Mouse (Mus musculus): Measurements from ENCODE around the gene Atf2. TPM values are rescaled to one million over a fixed set of nuclear protein-coding genes. Genes with fewer than 3 reads are reported as not detected.
"Not testable (repeated sequence)": the region's sequence is repeated elsewhere in the genome, so short reads cannot be mapped to it uniquely, and the experiment has no call there.

Atf2 gene
- polyA plus RNA-seq, 1 experiment from 2014 or later: 99.8 TPM

DNA sequence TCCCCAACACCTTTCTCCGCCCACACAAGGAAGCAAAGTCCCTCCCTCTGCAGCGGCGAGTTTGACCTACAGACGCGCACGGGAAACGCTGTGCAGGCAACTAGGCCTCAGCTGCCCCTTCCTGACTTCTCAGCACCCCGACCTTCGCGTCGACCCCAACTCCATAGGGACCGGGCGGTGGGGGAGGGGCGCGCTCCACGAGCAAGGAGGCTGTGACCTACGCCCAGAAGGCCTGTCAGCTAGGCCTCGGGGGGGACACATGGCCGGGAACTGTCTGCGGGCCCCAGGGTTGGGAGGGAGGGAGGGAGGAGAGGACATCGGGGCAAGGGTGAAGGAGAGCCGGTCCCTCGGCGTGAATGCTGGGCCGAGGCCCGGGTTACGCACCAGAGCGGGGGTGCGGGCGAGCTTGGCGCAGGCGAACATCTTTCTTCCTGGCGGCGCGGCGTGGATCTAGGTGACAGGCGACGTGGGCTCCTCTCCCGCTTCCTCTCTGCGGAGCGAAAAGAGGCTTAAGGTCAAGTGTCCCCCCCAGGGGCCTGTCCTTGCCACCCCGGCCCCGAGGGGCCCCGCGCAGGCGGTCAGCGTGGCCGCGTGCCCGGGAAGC, 18.2 kb upstream of the Atf2 start:
- H3K27me3 ChIP-seq (replicated peaks): no peaks in the 10 kb centered on the region
- H3K9me3 ChIP-seq (replicated peaks): no peaks in the 10 kb centered on the region
- peak overlapping the region; percentile 89 for H3K27ac ChIP-seq (replicated peaks)
- peaks cover 27% of the 10 kb centered on the region for H3K36me3 ChIP-seq
- H3K9ac ChIP-seq (replicated peaks): peak overlapping the region; percentile 100
- ATAC-seq (ENCODE audit: low FRiP score): peak; percentile 65
- peak overlapping the region; percentile 72 for H3K4me2 ChIP-seq
- peaks cover 20% of the 10 kb centered on the region for H3K4me1 ChIP-seq
- WGBS: under 1% methylated on average over 42 of the region's 50 CpGs
- H3K4me3 ChIP-seq (replicated peaks): peak overlapping the region; percentile 98

GRCm38 (mm10) chr2:73909116-73909515, 16.7 kb upstream of the Atf2 start:
- Histone ChIP-seq H3K27me3 (replicated peaks) (no peaks in the 10 kb centered on the region), H3K4me1 (peaks cover 20% of the 10 kb centered on the region), H3K4me3 (replicated peaks) (no peak overlapping the region), H3K9ac (replicated peaks) (no peak overlapping the region), H3K27ac (replicated peaks) (no peak overlapping the region), H3K36me3 (peaks cover 33% of the 10 kb centered on the region), H3K9me3 (replicated peaks) (no peaks in the 10 kb centered on the region), H3K4me2 (no peak overlapping the region)
- ATAC-seq (ENCODE audit: low FRiP score): no peak
- 90% methylated on average over 2 of the region's 2 CpGs for WGBS

DNA sequence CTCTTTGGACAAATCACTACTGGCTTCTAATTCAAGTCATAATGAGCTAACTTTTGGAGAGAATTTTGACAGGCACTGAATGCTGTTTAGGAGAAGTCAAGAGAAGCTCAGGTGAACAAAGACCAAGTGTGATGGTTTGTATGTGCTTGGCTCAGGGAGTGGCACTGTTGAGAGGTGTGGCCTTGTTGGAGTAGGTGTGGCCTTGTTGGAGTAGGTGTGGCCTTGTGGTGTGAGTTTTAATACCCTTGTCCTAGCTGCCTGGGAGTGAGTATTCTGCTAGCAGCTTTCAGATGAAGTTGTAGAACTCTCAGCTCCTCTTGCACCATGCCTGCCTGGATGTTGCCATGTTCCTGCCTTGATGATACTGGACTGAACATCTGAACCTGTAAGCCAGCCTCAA, 12.2 kb upstream of the Atf2 start:
- not testable (repeated sequence) for ATAC-seq (ENCODE audit: low FRiP score)

DNA sequence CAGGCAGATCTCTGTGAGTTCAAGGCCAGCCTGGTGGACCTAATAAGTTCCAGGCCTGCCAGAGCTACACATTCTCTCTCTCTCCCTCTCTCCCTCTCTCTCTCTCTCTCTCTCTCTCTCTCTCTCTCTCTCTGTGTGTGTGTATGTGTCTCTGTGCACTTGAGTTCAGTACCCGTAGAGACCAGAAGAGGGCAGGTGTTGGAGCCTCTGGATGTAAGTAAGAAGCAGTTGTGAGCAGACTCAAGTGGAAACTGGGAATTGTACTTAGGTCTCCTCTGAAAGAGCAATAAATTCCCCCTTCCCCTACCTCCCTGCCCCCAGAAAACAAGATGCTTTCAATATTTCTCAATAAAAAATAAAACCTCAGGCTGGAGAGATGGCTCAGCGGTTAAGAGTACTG, 11.1 kb upstream of the Atf2 start:
- no peaks in the 10 kb centered on the region for H3K4me1 ChIP-seq
- H3K27ac ChIP-seq (replicated peaks): no peak overlapping the region
- no peak overlapping the region for H3K4me3 ChIP-seq (replicated peaks)
- no peak for ATAC-seq (ENCODE audit: low FRiP score)
- H3K9ac ChIP-seq (replicated peaks): no peak overlapping the region
- no peaks in the 10 kb centered on the region for H3K27me3 ChIP-seq (replicated peaks)
- 96% methylated on average over 2 of the region's 2 CpGs for WGBS
- H3K4me2 ChIP-seq: no peak overlapping the region
- peaks cover 29% of the 10 kb centered on the region for H3K36me3 ChIP-seq
- no peaks in the 10 kb centered on the region for H3K9me3 ChIP-seq (replicated peaks)

More for the DNA sequence above, 12.2 kb upstream of the Atf2 start:
- H3K9ac ChIP-seq (replicated peaks); H3K27ac ChIP-seq (replicated peaks); H3K27me3 ChIP-seq (replicated peaks); H3K9me3 ChIP-seq (replicated peaks); H3K4me1 ChIP-seq; H3K4me2 ChIP-seq; H3K4me3 ChIP-seq (replicated peaks): not testable (repeated sequence)
- peaks cover 35% of the 10 kb centered on the region for H3K36me3 ChIP-seq

DNA sequence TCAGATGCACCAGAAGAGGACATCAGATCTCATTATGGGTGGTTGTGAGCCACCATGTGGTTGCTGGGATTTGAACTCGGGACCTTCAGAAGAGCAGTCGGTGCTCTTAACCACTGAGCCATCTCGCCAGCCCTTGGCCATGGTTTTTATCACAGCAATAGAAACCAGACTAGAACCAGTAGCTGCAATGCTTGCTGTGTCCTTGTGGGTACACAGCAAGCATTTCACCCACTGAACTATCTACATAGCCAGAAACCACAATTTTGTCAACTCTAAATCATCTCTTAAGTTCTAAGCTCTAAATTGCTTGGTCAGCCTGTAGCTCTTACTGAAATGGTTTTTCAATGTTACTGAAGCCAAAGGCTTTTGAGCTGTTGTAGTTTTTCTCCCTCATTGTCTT, 9.9 kb upstream of the Atf2 start:
- H3K4me2 ChIP-seq; H3K27ac ChIP-seq (replicated peaks); H3K4me3 ChIP-seq (replicated peaks); H3K9ac ChIP-seq (replicated peaks); ATAC-seq (ENCODE audit: low FRiP score); H3K4me1 ChIP-seq; H3K27me3 ChIP-seq (replicated peaks); H3K9me3 ChIP-seq (replicated peaks): not testable (repeated sequence)
- WGBS: 96% methylated on average over 3 of the region's 3 CpGs
- peaks cover 17% of the 10 kb centered on the region for H3K36me3 ChIP-seq

DNA sequence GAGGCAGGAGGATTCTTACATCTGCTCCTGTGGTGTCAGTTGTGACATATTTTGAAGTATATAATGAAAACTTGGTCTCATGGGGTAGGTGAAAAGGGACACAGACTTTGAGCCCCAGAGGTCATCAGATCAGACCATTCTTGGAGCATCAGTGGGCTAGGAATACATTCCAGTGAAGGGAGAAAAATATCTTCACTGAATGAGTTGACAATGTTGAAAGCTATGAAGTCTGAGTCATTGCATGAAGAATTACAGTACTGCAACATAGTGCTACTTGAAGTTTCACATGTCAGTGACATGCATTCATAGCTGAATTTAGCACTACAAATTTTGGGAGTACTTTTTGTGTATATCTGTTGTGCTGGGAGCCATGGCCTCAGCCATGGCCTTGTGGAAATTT, 8.7 kb upstream of the Atf2 start:
- Histone ChIP-seq H3K9ac (replicated peaks) (no peak overlapping the region), H3K4me2 (no peak overlapping the region), H3K4me3 (replicated peaks) (no peak overlapping the region), H3K9me3 (replicated peaks) (no peaks in the 10 kb centered on the region), H3K27me3 (replicated peaks) (no peaks in the 10 kb centered on the region), H3K4me1 (no peaks in the 10 kb centered on the region), H3K36me3 (peaks cover 8% of the 10 kb centered on the region), H3K27ac (replicated peaks) (no peak overlapping the region)
- ATAC-seq (ENCODE audit: low FRiP score): no peak

- H3K27me3 ChIP-seq (replicated peaks): no peaks in the 10 kb centered on the region
- 91% methylated on average over 1 of the region's 1 CpGs for WGBS
- no peak for ATAC-seq (ENCODE audit: low FRiP score)
Observed at GRCm38 (mm10) chr2:73900364-73900763, 7.9 kb upstream of the Atf2 start.

GRCm38 (mm10) chr2:73896919-73897318, 4.5 kb upstream of the Atf2 start:
- WGBS: 71% methylated on average over 4 of the region's 4 CpGs
- not testable (repeated sequence) for ATAC-seq (ENCODE audit: low FRiP score); H3K4me2 ChIP-seq

More at GRCm38 (mm10) chr2:73900364-73900763, 7.9 kb upstream of the Atf2 start:
- H3K27ac ChIP-seq (replicated peaks): no peak overlapping the region
- H3K9me3 ChIP-seq (replicated peaks): no peaks in the 10 kb centered on the region
- H3K36me3 ChIP-seq: peaks cover 6% of the 10 kb centered on the region
- H3K4me3 ChIP-seq (replicated peaks): no peak overlapping the region
- H3K9ac ChIP-seq (replicated peaks): no peak overlapping the region
- H3K4me1 ChIP-seq: no peaks in the 10 kb centered on the region
- no peak overlapping the region for H3K4me2 ChIP-seq

DNA sequence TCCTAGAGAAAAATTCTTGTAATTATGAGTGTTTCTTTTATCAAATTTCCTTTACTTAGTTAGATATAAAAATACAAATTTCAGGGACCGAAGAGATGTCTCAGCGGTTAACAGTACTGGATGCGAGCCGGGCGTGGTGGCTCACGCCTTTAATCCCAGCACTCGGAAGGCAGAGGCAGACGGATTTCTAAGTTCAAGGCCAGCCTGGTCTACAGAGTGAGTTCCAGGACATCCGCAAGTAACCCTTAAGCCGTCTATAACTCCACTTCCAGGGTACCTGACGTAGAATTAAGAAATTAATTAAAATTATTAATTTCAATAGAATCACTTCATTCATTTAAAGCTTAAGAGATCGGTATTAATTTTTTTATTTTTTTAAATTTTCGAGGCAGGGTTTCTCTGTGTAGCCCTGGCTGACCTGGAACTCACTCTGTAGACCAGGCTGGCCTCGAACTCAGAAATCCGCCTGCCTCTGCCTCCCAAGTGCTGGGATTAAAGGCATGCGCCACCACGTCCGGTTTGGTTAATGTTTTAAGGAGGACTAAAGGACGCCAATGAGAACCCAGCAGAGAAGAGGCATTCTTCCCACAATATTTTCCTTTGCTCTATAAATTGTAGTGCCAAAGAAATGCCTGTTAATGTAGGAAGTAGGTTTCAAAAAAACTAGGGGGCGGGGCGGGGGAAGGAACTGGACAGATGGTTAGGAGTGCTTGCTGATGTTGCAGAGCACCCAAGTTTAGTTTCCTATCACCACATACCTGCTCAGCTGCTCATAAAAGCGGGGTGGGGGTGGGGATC, 1.2 kb upstream of the Atf2 start:
- ATAC-seq (ENCODE audit: low FRiP score): no peak
- H3K4me3 ChIP-seq (replicated peaks): peak overlapping the region; percentile 87
- H3K27ac ChIP-seq (replicated peaks): peak overlapping the region; percentile 94
- H3K4me1 ChIP-seq: peaks cover 16% of the 10 kb centered on the region
- H3K9ac ChIP-seq (replicated peaks): peak overlapping the region; percentile 76
- no peaks in the 10 kb centered on the region for H3K27me3 ChIP-seq (replicated peaks)
- no peaks in the 10 kb centered on the region for H3K9me3 ChIP-seq (replicated peaks)
- 64% methylated on average over 22 of the region's 22 CpGs for WGBS
- no peaks in the 10 kb centered on the region for H3K36me3 ChIP-seq
- peak overlapping the region; percentile 63 for H3K4me2 ChIP-seq

More at GRCm38 (mm10) chr2:73896919-73897318, 4.5 kb upstream of the Atf2 start:
- not testable (repeated sequence) for H3K27ac ChIP-seq (replicated peaks); H3K36me3 ChIP-seq; H3K9me3 ChIP-seq (replicated peaks); H3K4me1 ChIP-seq; H3K4me3 ChIP-seq (replicated peaks); H3K9ac ChIP-seq (replicated peaks); H3K27me3 ChIP-seq (replicated peaks)

DNA sequence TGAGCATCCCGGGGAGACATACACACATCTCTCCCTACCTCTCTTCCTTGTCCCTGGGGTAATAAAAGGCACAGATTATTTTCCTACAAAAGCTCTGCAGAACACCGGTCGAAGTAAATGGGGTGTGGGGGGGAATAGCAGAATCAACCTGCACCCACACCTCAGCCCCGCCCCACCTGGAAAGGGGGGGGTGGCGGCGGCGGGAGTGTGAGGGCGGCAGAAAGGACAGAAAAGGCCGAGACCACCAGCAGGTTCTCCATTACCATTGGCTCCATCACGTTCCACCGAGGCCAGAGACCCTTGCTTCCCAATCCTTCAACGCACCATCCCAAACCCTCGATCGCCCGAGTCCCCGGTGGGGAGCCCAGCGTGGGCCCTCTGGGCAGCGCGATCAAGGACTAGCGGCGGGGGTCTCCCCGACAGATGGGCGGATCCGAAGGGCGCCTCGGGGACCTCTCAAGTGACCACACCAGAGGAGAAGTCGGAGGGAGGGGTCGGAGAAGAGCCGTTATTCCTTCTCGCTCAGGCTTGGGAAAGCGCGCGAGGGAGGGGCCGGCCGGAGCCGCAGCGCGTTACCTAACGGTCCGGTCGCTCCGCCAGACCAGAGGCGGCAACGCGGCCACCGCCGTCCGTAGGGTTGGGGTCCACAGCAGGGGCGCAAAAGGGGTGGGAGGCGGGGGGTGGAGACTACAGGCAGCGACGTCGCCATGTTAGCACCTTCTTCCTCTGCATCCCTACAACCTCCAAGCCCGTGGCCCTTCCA, 557 bp downstream of the Atf2 start:
- WGBS: under 1% methylated on average over 37 of the region's 54 CpGs
- peak overlapping the region; percentile 57 for H3K4me2 ChIP-seq
- peak overlapping the region; percentile 92 for H3K9ac ChIP-seq (replicated peaks)
- peak overlapping the region; percentile 87 for H3K4me3 ChIP-seq (replicated peaks)
- no peaks in the 10 kb centered on the region for H3K27me3 ChIP-seq (replicated peaks)
- no peaks in the 10 kb centered on the region for H3K9me3 ChIP-seq (replicated peaks)
- H3K27ac ChIP-seq (replicated peaks): peak overlapping the region; percentile 97
- H3K36me3 ChIP-seq: no peaks in the 10 kb centered on the region
- H3K4me1 ChIP-seq: peaks cover 16% of the 10 kb centered on the region
- ATAC-seq (ENCODE audit: low FRiP score): peak; percentile 70

DNA sequence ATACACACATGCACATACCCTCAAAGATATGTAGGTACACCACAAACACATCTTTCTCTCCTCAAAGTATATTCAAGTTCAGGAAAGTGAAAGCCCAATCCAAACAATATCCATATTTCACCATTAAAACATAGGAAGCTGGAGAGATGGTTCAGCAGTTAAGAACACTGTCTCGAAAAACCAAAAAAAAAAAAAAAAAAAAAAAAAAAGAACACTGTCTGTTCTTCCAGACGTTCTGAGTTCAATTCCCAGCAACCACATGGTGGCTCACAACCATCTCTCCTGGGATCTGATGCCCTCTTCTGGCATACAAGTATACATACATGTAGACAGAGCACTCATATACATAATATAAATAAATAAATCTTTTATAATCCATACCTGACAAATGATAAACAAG, 6.4 kb downstream of the Atf2 start:
- 87% methylated on average over 2 of the region's 2 CpGs for WGBS
- no peaks in the 10 kb centered on the region for H3K9me3 ChIP-seq (replicated peaks)
- no peak for ATAC-seq (ENCODE audit: low FRiP score)
- H3K36me3 ChIP-seq: no peaks in the 10 kb centered on the region
- H3K9ac ChIP-seq (replicated peaks): no peak overlapping the region
- H3K4me2 ChIP-seq: no peak overlapping the region
- H3K27me3 ChIP-seq (replicated peaks): no peaks in the 10 kb centered on the region
- no peak overlapping the region for H3K4me3 ChIP-seq (replicated peaks)
- H3K27ac ChIP-seq (replicated peaks): no peak overlapping the region
- peaks cover 9% of the 10 kb centered on the region for H3K4me1 ChIP-seq

- 92% methylated on average over 2 of the region's 2 CpGs for WGBS
- ATAC-seq (ENCODE audit: low FRiP score): no peak
Observed at GRCm38 (mm10) chr2:73877891-73878290, 14.5 kb downstream of the Atf2 start.

More at GRCm38 (mm10) chr2:73877891-73878290, 14.5 kb downstream of the Atf2 start:
- Histone ChIP-seq H3K9ac (replicated peaks) (no peak overlapping the region), H3K27me3 (replicated peaks) (no peaks in the 10 kb centered on the region), H3K4me3 (replicated peaks) (no peak overlapping the region), H3K4me1 (no peaks in the 10 kb centered on the region), H3K36me3 (0 out of 2 replicates have a peak, but pooled peaks cover 5% of the 10 kb centered on the region), H3K27ac (replicated peaks) (no peak overlapping the region), H3K9me3 (replicated peaks) (no peaks in the 10 kb centered on the region), H3K4me2 (no peak overlapping the region)

Data from neural tube, embryonic 15.5 days (tissue).